Mouse (Mus musculus) mouse embryonic stem cell (cell line): ENCODE measurements at regions not wholly inside any gene's neighbourhood (a gene's known extent, or its start where the extent isn't known, plus 50 kb on each side); places are given as distances from the start of the nearest gene placed in this dataset.

ENCODE experiments used
- in situ Hi-C, 2 experiments: fragments of 300-500 bp; cut with MboI; formaldehyde crosslinking; loops; 1 replicate in 1 of 2; 3 replicates in 1 of 2; pipeline ENCODE4 v1.14.3; 2019 to 2020; ENCODE audit warnings: low sequenced_read_pairs in 2 of 2, low pct_unique_long_range_greater_than_20kb in 1 of 2, mixed read lengths in 1 of 2; ENCODE audit not compliant: unreplicated experiment in 1 of 2

GRCm38 (mm10) chr13:72894982-72895381, 266.4 kb downstream of the Irx2 start:
- in situ Hi-C loops: no loop called here

- in situ Hi-C loops: no loop called here
Observed at GRCm38 (mm10) chr13:72902576-72902975, 274.0 kb downstream of the Irx2 start.

- in situ Hi-C loops: no loop called here
Observed at GRCm38 (mm10) chr13:72918895-72919294, 290.3 kb downstream of the Irx2 start.

DNA sequence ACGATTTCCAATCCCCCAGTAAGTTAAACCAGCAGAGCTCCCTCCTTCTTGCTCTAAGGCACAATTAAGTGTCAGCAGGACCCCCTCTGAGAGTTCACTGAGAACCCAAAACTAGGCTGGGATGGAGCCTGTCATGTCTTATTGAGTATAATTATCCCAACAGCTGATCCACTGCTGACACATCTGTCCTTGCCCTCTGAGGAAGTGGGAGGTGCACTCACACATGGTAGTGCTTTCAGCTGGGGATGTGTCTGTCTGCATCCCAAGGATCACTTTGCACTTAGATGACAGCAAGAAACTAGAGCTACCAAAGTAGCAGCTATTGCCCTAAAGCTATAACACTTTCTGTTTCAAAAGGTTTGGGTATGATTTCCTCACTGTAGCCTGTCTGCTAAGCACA, 291.7 kb downstream of the Irx2 start:
- in situ Hi-C loops: no loop called here

DNA sequence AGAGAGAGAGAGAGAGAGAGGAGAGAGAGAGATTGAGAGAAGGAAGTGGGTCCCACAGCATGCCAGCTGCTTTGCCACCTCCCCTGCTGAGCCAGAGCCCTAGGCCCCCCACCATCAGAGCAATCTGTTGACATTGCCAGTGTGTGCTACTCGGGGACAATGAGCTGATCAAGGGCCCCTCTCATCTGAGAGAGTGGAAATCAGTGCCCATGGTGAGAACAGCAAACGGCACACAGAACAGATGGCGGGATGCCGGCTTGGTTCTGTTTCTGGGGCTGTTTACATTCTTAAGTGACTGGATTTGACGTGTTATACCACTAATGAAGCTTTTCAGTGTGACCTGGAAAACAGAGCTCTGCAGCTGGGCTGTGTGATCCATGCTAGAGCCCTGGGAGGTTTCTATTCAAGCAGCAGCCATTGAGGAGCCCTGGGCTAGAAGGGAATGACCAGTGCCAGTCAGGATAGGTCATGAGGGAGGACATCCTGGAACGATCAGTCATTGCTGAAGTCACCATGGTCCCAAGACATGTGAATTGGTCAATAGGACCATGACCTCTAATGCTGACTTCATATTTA, 296.0 kb downstream of the Irx2 start:
- in situ Hi-C loops: no loop called here

GRCm38 (mm10) chr13:72937246-72937645, 308.6 kb downstream of the Irx2 start:
- in situ Hi-C loops: no loop called here

DNA sequence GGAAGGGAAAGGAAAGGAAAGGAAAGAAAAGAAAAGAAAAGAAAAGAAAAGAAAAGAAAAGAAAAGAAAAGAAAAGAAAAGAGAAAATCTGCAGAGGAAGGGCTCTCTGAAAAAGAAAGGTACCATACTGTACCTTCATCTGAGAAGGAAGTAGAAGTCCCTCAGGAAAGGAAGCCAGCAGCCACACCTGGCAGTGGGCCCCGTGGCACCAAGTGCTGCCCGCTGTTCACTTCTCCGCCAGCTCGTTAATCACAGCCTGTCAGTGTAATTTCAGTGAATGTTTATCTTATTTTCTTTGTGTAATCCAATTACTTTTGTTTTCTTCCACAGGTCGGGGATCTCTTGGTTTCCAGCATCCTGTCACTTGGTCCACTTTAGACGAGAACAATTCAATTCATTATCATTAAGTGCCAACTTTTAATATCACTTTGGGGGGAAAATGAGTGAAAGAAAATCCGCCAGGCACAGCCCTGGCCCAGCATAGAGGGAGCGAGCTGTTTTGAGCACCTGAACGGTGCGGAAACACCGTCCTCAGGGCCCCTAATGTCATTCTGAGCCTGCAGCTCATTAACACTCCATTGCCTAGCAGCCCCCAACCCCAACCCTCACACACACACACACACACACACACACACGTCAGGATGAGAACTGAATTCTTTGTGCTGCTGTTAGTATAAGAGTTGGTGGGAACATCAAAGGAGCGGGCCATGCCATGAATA, 309.7 kb downstream of the Irx2 start:
- in situ Hi-C loops: no loop called here

DNA sequence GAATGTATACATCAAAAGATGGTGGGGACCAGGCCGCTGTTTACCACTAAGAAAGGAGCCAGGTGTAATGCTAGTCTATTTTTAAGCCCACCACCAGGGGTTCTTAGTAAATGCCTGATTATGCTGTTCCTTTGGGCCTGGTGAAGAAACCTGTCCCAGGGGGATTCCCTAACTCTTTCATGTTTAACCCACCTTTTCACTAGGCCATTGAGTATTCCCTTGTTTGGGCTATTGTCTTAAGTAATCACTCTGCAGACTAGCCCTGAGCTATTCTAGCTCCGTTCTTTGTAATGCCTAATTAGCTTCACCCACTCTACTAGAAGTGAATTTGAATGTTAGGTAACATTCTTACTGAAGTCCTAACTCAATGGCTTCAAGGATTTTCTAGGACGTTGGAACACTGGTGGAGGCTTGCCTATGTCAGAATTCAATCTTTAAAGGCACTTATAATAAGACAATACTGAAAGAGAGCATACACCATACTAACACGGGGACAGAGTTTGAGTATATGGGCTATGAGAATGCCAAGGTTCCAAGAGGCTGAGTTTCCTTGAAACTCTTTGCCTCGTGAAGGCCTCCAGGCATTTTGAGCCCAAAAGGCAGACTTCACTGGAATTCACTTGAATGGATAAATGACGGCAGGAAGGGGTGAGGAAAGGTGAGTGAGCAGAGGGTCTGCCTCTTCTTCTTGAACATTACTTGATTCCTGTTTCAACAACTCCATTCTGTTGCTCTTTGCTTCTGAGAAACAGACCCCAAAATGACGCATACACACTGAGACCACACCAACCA, 312.7 kb upstream of the Irx4 start:
- in situ Hi-C loops: no loop called here

- in situ Hi-C loops: no loop called here
Observed at GRCm38 (mm10) chr13:72958616-72959518, 301.4 kb upstream of the Irx4 start.

DNA sequence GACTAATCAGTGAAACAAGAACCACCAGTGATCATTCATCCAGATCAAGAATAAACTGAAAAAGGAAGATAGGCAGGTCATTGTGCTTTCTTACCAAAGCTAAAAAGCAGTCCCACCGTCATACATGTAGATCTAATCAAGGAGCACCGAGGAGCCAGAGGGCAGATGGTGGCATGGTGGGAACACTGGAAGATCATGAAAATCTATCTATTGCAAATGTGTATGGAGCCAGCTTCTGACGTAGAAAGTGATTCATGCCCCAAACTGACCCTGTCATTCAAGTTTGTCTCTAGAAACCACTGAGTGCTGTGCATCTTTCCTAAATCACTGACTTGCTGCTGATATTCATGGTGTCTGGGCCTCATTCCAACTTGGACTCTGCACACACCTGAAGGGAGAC, 299.0 kb upstream of the Irx4 start:
- in situ Hi-C loops: no loop called here

DNA sequence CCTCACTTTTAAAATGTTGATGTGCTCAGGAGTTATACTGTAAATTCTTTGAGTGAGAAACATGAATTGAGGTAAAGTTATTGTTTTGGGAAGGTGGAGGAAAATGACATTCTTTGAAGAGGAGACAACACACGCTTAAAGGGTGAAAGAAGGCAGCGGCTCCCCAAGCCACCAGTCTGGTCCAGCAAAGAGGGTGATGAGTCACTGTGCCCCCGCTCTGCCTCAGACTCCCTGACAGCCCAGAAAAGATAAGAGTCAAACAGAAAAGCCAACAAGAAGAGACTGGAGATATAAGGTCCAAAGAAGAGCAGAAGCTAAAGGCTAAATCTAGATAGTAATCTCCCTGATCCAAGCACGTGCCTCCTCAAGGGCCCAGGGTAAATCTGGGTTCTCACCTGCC, 288.1 kb upstream of the Irx4 start:
- in situ Hi-C loops: no loop called here

- in situ Hi-C loops: no loop called here
Observed at GRCm38 (mm10) chr13:72972894-72973293, 287.4 kb upstream of the Irx4 start.

GRCm38 (mm10) chr13:72977213-72977612, 283.1 kb upstream of the Irx4 start:
- in situ Hi-C loops: no loop called here

DNA sequence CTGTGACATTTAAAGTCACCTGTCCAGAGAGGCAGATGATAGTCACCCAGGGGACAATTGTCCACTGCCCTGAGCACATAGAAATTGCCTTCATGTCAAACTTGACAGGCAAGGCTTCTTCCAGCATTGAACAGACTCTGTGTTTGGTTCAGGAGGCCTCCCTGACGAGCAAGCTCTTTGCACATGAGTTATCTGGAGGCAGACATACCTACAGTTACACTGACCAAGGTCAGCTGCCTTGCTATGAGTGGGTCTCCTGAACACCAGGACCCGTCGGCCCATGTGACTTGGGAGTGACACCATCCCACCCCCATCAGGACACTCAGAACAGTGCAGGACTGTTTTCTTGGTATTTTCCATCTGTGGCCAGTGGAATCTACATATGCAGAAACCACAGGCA, 282.3 kb upstream of the Irx4 start:
- in situ Hi-C loops: no loop called here

DNA sequence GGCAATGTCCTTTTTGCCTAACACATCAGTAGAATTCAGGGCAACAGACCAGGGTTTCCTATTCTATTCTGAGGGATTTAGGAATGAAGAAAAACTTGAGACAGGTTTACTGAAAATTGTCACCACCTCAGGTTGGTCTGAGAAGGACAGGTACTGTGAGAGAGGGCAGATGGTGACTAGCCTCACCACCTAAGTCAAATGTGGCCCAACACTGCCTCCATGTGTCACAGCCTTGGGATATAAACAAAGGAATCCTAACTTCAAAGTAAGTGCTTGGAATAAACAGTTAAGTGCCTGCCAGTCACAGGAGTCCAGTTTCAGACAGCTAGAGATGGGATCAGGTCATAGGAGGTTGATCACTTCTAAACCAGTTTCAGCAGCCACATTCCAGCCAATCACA, 281.3 kb upstream of the Irx4 start:
- in situ Hi-C loops: no loop called here

DNA sequence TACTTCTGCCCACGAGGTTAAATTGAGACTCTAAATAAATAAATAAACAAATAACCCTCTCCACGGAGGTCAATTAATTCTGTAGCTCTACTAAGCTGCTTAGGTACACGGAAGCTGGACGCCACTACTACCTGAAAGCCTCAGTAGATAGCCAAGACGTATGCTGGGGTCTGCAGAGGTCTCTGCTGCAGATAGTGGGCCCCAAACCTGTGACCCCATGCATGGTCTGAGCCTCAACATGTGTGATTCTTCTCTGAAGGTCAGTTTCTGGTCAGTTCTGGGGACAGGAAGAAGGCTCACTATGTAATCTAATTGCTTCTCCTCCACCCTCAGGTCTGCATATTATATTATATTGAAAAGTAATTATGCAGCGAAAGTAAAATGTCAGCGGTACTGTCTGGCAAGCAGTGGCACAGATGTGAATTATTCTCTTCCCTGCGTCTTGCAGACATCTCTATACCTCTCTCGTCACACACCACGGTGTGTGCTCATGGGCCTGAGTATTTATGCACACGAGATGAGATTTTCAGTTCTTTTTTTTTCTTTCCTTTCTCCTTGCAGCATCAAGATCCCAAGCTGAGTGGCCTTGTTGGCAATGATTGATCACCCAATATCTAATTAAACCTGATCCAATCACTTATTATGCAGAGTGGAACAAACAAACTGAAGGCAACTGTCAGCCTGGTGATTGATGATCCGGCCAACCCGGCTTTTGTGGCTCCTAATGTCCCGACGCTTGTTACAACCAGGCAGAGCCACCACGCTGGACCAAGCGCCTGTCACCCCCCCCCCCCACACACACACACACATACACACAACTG, 267.5 kb upstream of the Irx4 start:
- in situ Hi-C loops: no loop called here

DNA sequence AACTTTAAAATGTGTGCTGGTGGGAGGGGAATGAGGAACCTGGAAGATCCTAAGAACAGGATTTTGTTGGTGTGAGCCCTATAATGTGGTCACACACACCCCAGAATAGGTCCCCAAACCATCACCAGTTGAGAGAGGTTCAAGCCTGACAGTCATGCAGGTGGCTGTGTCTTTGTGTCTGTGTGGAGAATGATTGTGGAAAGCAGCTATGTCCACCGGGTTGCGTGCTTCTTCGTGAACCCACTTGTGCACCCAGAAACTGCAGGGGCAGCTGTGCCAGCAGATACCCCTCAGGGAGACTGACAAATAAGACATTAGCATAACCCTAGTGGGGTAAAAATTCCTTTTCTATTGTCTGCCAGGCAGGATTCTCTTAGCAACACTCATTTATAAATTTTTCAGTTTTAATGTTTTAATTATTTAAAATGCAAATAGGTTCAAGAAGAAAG, 266.8 kb upstream of the Irx4 start:
- in situ Hi-C loops: no loop called here

DNA sequence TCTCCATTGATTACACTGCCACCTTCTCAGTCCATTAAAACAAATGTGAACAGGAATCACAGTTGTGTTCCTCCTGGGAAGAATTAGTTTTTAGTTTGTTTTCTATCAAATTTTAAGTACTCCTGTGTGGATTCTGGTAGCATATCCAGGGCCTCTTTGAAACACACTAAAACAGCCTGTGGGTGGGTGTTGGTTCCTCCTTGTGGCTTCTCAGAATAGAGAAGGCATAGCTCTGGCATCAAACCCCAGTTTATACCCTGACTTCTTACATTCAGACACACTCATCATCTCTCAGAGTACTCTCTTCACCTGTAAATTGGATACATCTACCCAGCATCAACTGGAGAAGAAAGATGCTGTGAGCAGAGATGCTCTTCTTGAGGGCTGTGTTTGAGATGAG, 265.7 kb upstream of the Irx4 start:
- in situ Hi-C loops: no loop called here
